Mouse (Mus musculus) thymus, postnatal 14 days (tissue): ENCODE results near the gene Ttf1.

Source experiments
- DNase-seq: peaks from one replicate; pipeline ENCODE4 v3.0.0; 2021

Gene Ttf1

GRCm38 (mm10) chr2:29060135-29060597 is at the start of gene Ttf1:
Gene Ttf1 (plus strand): TSS chr2:29060262.
- peak; percentile 91 for DNase-seq

GRCm38 (mm10) chr2:29012523-29012922 is 47.5 kb upstream of the Ttf1 start:
- DNase-seq: no peak

GRCm38 (mm10) chr2:29016599-29017587 is 43.2 kb upstream of the Ttf1 start:
- no peak for DNase-seq

- DNase-seq: no peak
These were observed 41.4 kb upstream of the Ttf1 start for GRCm38 (mm10) chr2:29018680-29019079.

GRCm38 (mm10) chr2:29021025-29021424 is 39.0 kb upstream of the Ttf1 start:
- no peak for DNase-seq

GRCm38 (mm10) chr2:29023001-29023400 is 37.1 kb upstream of the Ttf1 start:
- no peak for DNase-seq

GRCm38 (mm10) chr2:29025284-29025683 is 34.8 kb upstream of the Ttf1 start:
- DNase-seq: no peak

- DNase-seq: no peak
These were observed 29.9 kb upstream of the Ttf1 start for GRCm38 (mm10) chr2:29030048-29030734.

GRCm38 (mm10) chr2:29031951-29032350 is 28.1 kb upstream of the Ttf1 start:
- no peak for DNase-seq

GRCm38 (mm10) chr2:29034542-29035475 is 25.3 kb upstream of the Ttf1 start:
- no peak for DNase-seq

- no peak for DNase-seq
These were observed 24.4 kb upstream of the Ttf1 start for GRCm38 (mm10) chr2:29035698-29036097.

- no peak for DNase-seq
These were observed 20.3 kb upstream of the Ttf1 start for GRCm38 (mm10) chr2:29039741-29040140.

GRCm38 (mm10) chr2:29040594-29041476 is 19.2 kb upstream of the Ttf1 start:
- no peak for DNase-seq

GRCm38 (mm10) chr2:29041477-29041768 is 18.6 kb upstream of the Ttf1 start:
- DNase-seq: no peak

GRCm38 (mm10) chr2:29042124-29042523 is 17.9 kb upstream of the Ttf1 start:
- no peak for DNase-seq

- DNase-seq: no peak
These were observed 13.9 kb upstream of the Ttf1 start for GRCm38 (mm10) chr2:29046151-29046550.

- no peak for DNase-seq
These were observed 8.1 kb upstream of the Ttf1 start for GRCm38 (mm10) chr2:29051932-29052331.

GRCm38 (mm10) chr2:29052943-29053454 is 7.1 kb upstream of the Ttf1 start:
- peak; percentile 64 for DNase-seq

- peak; percentile 60 for DNase-seq
These were observed 6.1 kb upstream of the Ttf1 start for GRCm38 (mm10) chr2:29053802-29054544.

- DNase-seq: no peak
These were observed 5.5 kb upstream of the Ttf1 start for GRCm38 (mm10) chr2:29054545-29054935.

GRCm38 (mm10) chr2:29054991-29055390 is 5.1 kb upstream of the Ttf1 start, which contains the start of gene Cfap77:
Gene Cfap77 (minus strand): TSS chr2:29055066.
- peak; percentile 82 for DNase-seq
